Mouse (Mus musculus) common myeloid progenitor, adult 5-6 weeks (primary cell): ENCODE results near the gene Tnk1. TPM values are rescaled to one million over a fixed set of nuclear protein-coding genes. Genes with fewer than 3 reads are reported as not detected.
A peak's percentile ranks its signal among the peaks of the same experiment; 100 is the strongest.

Source experiments
- ATAC-seq: replicated peaks from 2 replicates; pipeline ENCODE4 v1.8.0; 2016; ENCODE audit warnings: low read depth, mild to moderate bottlenecking, moderate TSS enrichment, inconsistent platforms; ENCODE audit not compliant: poor library complexity, severe bottlenecking
- total RNA-seq: library from RNA; stranded (forward); fragments of 200-1000, 187-1606 nt; gene quantifications from 2 replicates; pipeline ENCODE4 v1.2.3, GENCODE M21; 2017

Tnk1 gene
- total RNA-seq: not detected in 2 replicates

- no peak for ATAC-seq
Measured at GRCm38 (mm10) chr11:69858113-69858998, at the start of gene Tnk1. Gene Tnk1, minus strand, starts transcription at chr11:69858730.

GRCm38 (mm10) chr11:69904311-69904710 is 45.8 kb upstream of the Tnk1 start:
- no peak for ATAC-seq

- no peak for ATAC-seq
Measured at GRCm38 (mm10) chr11:69902972-69903371, 44.4 kb upstream of the Tnk1 start.

- no peak for ATAC-seq
Measured at GRCm38 (mm10) chr11:69901993-69902392, 43.5 kb upstream of the Tnk1 start.

- peak; percentile 85 for ATAC-seq
Measured at GRCm38 (mm10) chr11:69901406-69901846, 42.9 kb upstream of the Tnk1 start.

GRCm38 (mm10) chr11:69900471-69901405 is 42.2 kb upstream of the Tnk1 start, which contains the start of the genes 2810408A11Rik and Neurl4:
Gene 2810408A11Rik, minus strand, starts transcription at chr11:69900987.
Gene Neurl4, plus strand, starts transcription at chr11:69901072.
- ATAC-seq: peak; percentile 82

- ATAC-seq: no peak
Measured at GRCm38 (mm10) chr11:69899870-69900269, 41.3 kb upstream of the Tnk1 start.

GRCm38 (mm10) chr11:69895291-69895690 is 36.8 kb upstream of the Tnk1 start, which contains the start of gene Acap1:
Gene Acap1, minus strand, starts transcription at chr11:69895539.
- ATAC-seq: peak; percentile 68

GRCm38 (mm10) chr11:69894671-69895070 is 36.1 kb upstream of the Tnk1 start:
- peak; percentile 84 for ATAC-seq

GRCm38 (mm10) chr11:69891482-69891881 is 33.0 kb upstream of the Tnk1 start:
- no peak for ATAC-seq

- ATAC-seq: no peak; the same call in 1 of the 2 replicates
Measured at GRCm38 (mm10) chr11:69886907-69887635, 28.5 kb upstream of the Tnk1 start.

GRCm38 (mm10) chr11:69884663-69885062 is 26.1 kb upstream of the Tnk1 start:
- no peak for ATAC-seq

- no peak for ATAC-seq
Measured at GRCm38 (mm10) chr11:69884240-69884639, 25.7 kb upstream of the Tnk1 start.

GRCm38 (mm10) chr11:69883527-69884151 is 25.1 kb upstream of the Tnk1 start:
- no peak for ATAC-seq

GRCm38 (mm10) chr11:69883066-69883465 is 24.5 kb upstream of the Tnk1 start:
- ATAC-seq: no peak

- no peak for ATAC-seq
Measured at GRCm38 (mm10) chr11:69881787-69882670, 23.5 kb upstream of the Tnk1 start.

- peak; percentile 54 for ATAC-seq
Measured at GRCm38 (mm10) chr11:69880853-69881603, 22.5 kb upstream of the Tnk1 start, which contains the start of gene Kctd11. Gene Kctd11, minus strand, starts transcription at chr11:69881406.

- ATAC-seq: peak; percentile 23
Measured at GRCm38 (mm10) chr11:69880506-69880852, 21.9 kb upstream of the Tnk1 start.
